Comparison of ENCODE assay signal across 7 mouse cellular contexts in genomic region chr1:36709854-36710280, GRCm38 (mm10). TPM values are rescaled to one million over a fixed set of nuclear protein-coding genes. Genes with fewer than 3 reads are reported as not detected.
DNase-seq lines count a peak whose midpoint lies in the region; ATAC-seq lines count a peak whose summit lies in the region.

Gene 4933424G06Rik, plus strand, starts transcription at chr1:36710149.

- H3K9ac ChIP-seq in embryonic facial prominence, embryonic 11.5 days (replicated peaks; ENCODE audit: low read length): peak within 1 kb of the TSS; percentile 91
- peak within 1 kb of the TSS; percentile 98 for H3K9ac ChIP-seq in midbrain, embryonic 13.5 days (replicated peaks)

- no peaks in the 10 kb centered on the region for H3K27me3 ChIP-seq in embryonic facial prominence, embryonic 11.5 days (ENCODE audit: control insufficient read depth, insufficient read depth, low read length)
- H3K27me3 ChIP-seq in limb, embryonic 10.5 days (ENCODE audit: low read depth, poor library complexity, severe bottlenecking): no peaks in the 10 kb centered on the region
- H3K27me3 ChIP-seq in midbrain, embryonic 13.5 days: no peaks in the 10 kb centered on the region

- H3K9me3 ChIP-seq in embryonic facial prominence, embryonic 11.5 days (replicated peaks; ENCODE audit: control insufficient read depth, low read length): no peaks in the 10 kb centered on the region
- no peaks in the 10 kb centered on the region for H3K9me3 ChIP-seq in limb, embryonic 10.5 days (replicated peaks)
- H3K9me3 ChIP-seq in midbrain, embryonic 13.5 days: no peaks in the 10 kb centered on the region

- H3K36me3 ChIP-seq in embryonic facial prominence, embryonic 11.5 days (replicated peaks; ENCODE audit: control insufficient read depth, insufficient read depth, low read depth, low read length): peaks cover 3% of the 10 kb centered on the region
- H3K36me3 ChIP-seq in limb, embryonic 10.5 days: peaks cover 33% of the 10 kb centered on the region
- H3K36me3 ChIP-seq in midbrain, embryonic 13.5 days: peaks cover 31% of the 10 kb centered on the region

- peak within 1 kb of the TSS; percentile 78 for H3K4me2 ChIP-seq in embryonic facial prominence, embryonic 11.5 days (ENCODE audit: low read depth, low read length)
- H3K4me2 ChIP-seq in midbrain, embryonic 13.5 days (replicated peaks): peak within 1 kb of the TSS; percentile 92

- H3K4me1 ChIP-seq in embryonic facial prominence, embryonic 11.5 days (ENCODE audit: control insufficient read depth, insufficient read depth, low read length): no peaks in the 10 kb centered on the region; the same call in none of the 2 replicates
- peaks cover 15% of the 10 kb centered on the region for H3K4me1 ChIP-seq in limb, embryonic 10.5 days
- H3K4me1 ChIP-seq in midbrain, embryonic 13.5 days (replicated peaks): peaks cover 20% of the 10 kb centered on the region

- DNase-seq in adrenal gland, postnatal 14 days: peak; percentile 99
- DNase-seq in embryonic facial prominence, embryonic 11.5 days (ENCODE audit: low spot score): peak; percentile 99
- peak; percentile 98 for DNase-seq in kidney, adult 11 months
- DNase-seq in limb, embryonic 10.5 days (ENCODE audit: low spot score): peak; percentile 99
- peak; percentile 95 for DNase-seq in spleen, adult 12 weeks (ENCODE audit: low spot score)

- peak within 1 kb of the TSS; percentile 95 for H3K4me3 ChIP-seq in embryonic facial prominence, embryonic 11.5 days (ENCODE audit: low read depth, low read length)
- H3K4me3 ChIP-seq in limb, embryonic 10.5 days: peak within 1 kb of the TSS; percentile 94
- H3K4me3 ChIP-seq in midbrain, embryonic 13.5 days (replicated peaks): peak within 1 kb of the TSS; percentile 97

- under 1% methylated on average over 29 of the region's 29 CpGs for WGBS in embryonic facial prominence, embryonic 11.5 days
- under 1% methylated on average over 29 of the region's 29 CpGs for WGBS in limb, embryonic 10.5 days
- WGBS in midbrain, embryonic 13.5 days: under 1% methylated on average over 29 of the region's 29 CpGs

- ATAC-seq in embryonic facial prominence, embryonic 11.5 days (replicated peaks; ENCODE audit: insufficient number of reproducible peaks, low FRiP score, low TSS enrichment, low read depth): peak; percentile 90
- peak; percentile 95 for ATAC-seq in granulocyte monocyte progenitor cell, adult 5-6 weeks (replicated peaks; ENCODE audit: poor library complexity, severe bottlenecking)
- peak; percentile 98 for ATAC-seq in midbrain, embryonic 13.5 days

- peak within 1 kb of the TSS; percentile 25; the same call in 1 of the 2 replicates for H3K27ac ChIP-seq in embryonic facial prominence, embryonic 11.5 days (replicated peaks; ENCODE audit: low read depth, low read length)
- H3K27ac ChIP-seq in limb, embryonic 10.5 days: peak within 1 kb of the TSS; percentile 94
- H3K27ac ChIP-seq in midbrain, embryonic 13.5 days: peak within 1 kb of the TSS; percentile 87

RNA-seq across cellular contexts. Expression of gene 4933424G06Rik, which starts in this region (rescaled TPM):
- total RNA-seq in adrenal gland, postnatal 14 days (2021): not detected in 2 replicates
- polyA plus RNA-seq in embryonic facial prominence, embryonic 11.5 days (2014; fragmentation: Nextera tagmentation; extraction: Ambion mirVana): 0.31 TPM in 1 of 2 replicates, not detected in the other
- total RNA-seq in granulocyte monocyte progenitor cell, adult 5-6 weeks (2014; fragmentation: Nextera tagmentation): not detected in 2 replicates
- not detected in 2 replicates for total RNA-seq in granulocyte monocyte progenitor cell, adult 5-6 weeks (2017)
- polyA plus RNA-seq in limb, embryonic 10.5 days (2016; fragmentation: Nextera tagmentation; extraction: Ambion mirVana): not detected in 2 replicates
- 0.24 and 0.36 TPM in 2 replicates for polyA plus RNA-seq in midbrain, embryonic 13.5 days (2015; fragmentation: Nextera tagmentation; extraction: Ambion mirVana)

Comparison
In these comparisons a context has a peak if more than half of its experiments do, and no peak if none do; other contexts are left out.
1. Peak in every context shown above with its lines: DNase-seq, ATAC-seq, H3K4me3 ChIP-seq and H3K27ac ChIP-seq.
2. Peak in DNase-seq in adrenal gland, postnatal 14 days; RNA of the gene not detected or under 1 TPM.
3. Peak in DNase-seq, ATAC-seq, H3K4me3 ChIP-seq, H3K27ac ChIP-seq, H3K9ac ChIP-seq and H3K4me2 ChIP-seq in embryonic facial prominence, embryonic 11.5 days; RNA of the gene not detected or under 1 TPM.
4. Peak in ATAC-seq in granulocyte monocyte progenitor cell, adult 5-6 weeks; RNA of the gene not detected or under 1 TPM.
5. Peak in DNase-seq, H3K4me3 ChIP-seq and H3K27ac ChIP-seq in limb, embryonic 10.5 days; RNA of the gene not detected or under 1 TPM.
6. Peak in ATAC-seq, H3K4me3 ChIP-seq, H3K27ac ChIP-seq, H3K9ac ChIP-seq and H3K4me2 ChIP-seq in midbrain, embryonic 13.5 days; RNA of the gene not detected or under 1 TPM.
7. H3K27ac ChIP-seq: peak in every context shown above with its lines; median percentile 94 in limb, embryonic 10.5 days; 87 in midbrain, embryonic 13.5 days; 25 in embryonic facial prominence, embryonic 11.5 days.